Mouse (Mus musculus) limb, embryonic 10.5 days (tissue): ENCODE measurements around the gene Chtop. TPM values are rescaled to one million over a fixed set of nuclear protein-coding genes. Genes with fewer than 3 reads are reported as not detected.

Experiments used
- DNase-seq: peaks from one replicate; pipeline ENCODE4 v3.0.0-alpha.2; 2017; ENCODE audit warnings: low spot score
- H3K27ac ChIP-seq: fragments of 300-500 bp; sonication (generic); 2 replicates; pipeline ENCODE4 v1.5.1; 2016; ENCODE audit warnings: mild to moderate bottlenecking
- H3K27me3 ChIP-seq: fragments of 300-500 bp; sonication (generic); 2 replicates; pipeline ENCODE4 v1.6.1; 2016; ENCODE audit warnings: low read depth, mild to moderate bottlenecking; ENCODE audit not compliant: poor library complexity, severe bottlenecking
- H3K36me3 ChIP-seq: fragments of 300-500 bp; sonication (generic); 2 replicates; pipeline ENCODE4 v1.6.1; 2016; ENCODE audit warnings: mild to moderate bottlenecking, moderate library complexity
- H3K4me1 ChIP-seq: fragments of 300-500 bp; sonication (generic); 2 replicates; pipeline ENCODE4 v1.6.1; 2016
- H3K4me3 ChIP-seq: fragments of 300-500 bp; sonication (generic); 2 replicates; pipeline ENCODE4 v1.5.1; 2016; ENCODE audit warnings: mild to moderate bottlenecking, moderate library complexity
- H3K9me3 ChIP-seq: fragments of 300-500 bp; sonication (generic); replicated peaks from 2 replicates; pipeline ENCODE4 v1.6.1; 2016; ENCODE audit warnings: mild to moderate bottlenecking
- WGBS: fragments of 180-500 bp; shearing (Covaris S2); methylation state at CpG from one replicate; pipeline ENCODE4 v1.1.7; 2016; 5-methylcytosine and 5-hydroxymethylcytosine counted together
- polyA plus RNA-seq: library from polyadenylated mRNA; unstranded; fragments of >200 nt; fragmentation: Nextera tagmentation; extraction: Ambion mirVana; gene quantifications from 2 replicates; pipeline ENCODE4 v1.2.1, GENCODE M21; 2016

Gene Chtop
- polyA plus RNA-seq: 175 and 194 TPM in 2 replicates

DNA sequence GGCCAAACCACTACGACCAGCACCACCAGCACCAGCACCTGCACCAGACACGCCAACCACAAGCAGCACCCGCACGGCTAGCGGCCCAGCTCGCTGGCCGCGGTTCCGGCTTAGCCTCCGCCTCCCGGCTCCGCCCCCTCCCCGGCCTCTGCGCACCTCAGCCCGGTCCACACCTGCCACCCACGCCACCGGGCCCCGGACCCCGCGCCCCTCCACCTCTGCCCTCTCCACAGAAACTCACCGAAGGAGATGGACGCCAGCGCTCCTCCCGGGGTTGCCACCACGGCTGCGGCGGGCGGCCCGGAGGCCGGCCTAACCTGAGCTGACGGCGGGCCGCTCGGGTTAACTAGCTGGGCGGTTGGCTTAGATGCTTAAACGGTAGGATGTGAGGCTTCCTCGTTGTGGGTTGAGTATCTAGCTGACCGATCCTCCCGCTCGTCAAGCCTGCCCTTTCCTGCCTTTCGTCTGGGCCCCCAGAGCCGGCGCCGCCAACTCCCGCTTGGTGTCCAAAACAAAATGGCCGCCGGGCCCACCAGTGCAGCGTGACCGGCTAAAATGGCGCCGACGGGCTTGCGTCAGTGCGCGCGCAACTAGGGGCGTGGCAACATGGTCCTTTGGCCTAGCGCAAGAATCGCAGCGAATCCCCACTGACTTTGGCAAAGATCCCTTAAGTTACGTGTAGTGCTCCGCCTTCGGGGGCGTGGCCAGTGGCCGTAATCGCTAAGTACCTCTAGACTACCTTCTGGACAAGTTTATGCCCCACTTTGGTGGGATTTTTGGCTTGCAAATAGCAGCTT, at the start of gene Chtop:
Gene Chtop, minus strand, starts transcription at position 549 of the 797 bp plus-strand sequence.
- peaks cover 40% of the 10 kb centered on the region for H3K36me3 ChIP-seq
- peaks cover 25% of the 10 kb centered on the region for H3K27me3 ChIP-seq
- under 1% methylated on average over 66 of the region's 66 CpGs for WGBS
- peak within 1 kb of the TSS; percentile 97 for H3K27ac ChIP-seq
- peak; percentile 100 for DNase-seq
- peak within 1 kb of the TSS; percentile 86 for H3K4me3 ChIP-seq
- peaks cover 18% of the 10 kb centered on the region for H3K4me1 ChIP-seq
- no peaks in the 10 kb centered on the region for H3K9me3 ChIP-seq

DNA sequence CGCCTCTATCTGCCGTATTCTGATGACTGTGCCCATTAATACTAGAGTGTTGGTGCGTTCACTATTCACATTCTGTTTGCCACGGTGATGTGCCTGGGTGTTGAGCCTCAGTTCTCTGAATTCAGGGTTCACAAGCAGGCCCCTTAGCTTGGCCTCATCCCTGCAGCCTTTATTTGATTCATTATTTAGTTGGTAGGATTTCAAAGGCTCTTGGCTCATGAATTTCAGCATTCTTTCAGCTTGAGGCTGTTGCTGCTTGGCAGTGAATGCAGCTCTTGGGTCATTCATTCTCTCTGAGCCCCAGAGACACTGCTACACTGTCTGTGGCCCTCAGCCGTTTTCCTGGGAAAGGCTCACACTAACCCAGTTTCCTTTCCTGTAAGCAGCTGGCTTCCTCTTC, 46.7 kb upstream of the Chtop start:
- Histone ChIP-seq H3K27ac (no peak overlapping the region), H3K4me3 (no peak overlapping the region), H3K27me3 (no peaks in the 10 kb centered on the region), H3K9me3 (no peaks in the 10 kb centered on the region), H3K36me3 (no peaks in the 10 kb centered on the region), H3K4me1 (no peaks in the 10 kb centered on the region)
- WGBS: 79% methylated on average over 5 of the region's 5 CpGs
- DNase-seq: no peak

- Histone ChIP-seq H3K4me1 (peaks cover 18% of the 10 kb centered on the region), H3K36me3 (no peaks in the 10 kb centered on the region), H3K27ac (no peak overlapping the region), H3K4me3 (no peak overlapping the region), H3K9me3 (no peaks in the 10 kb centered on the region), H3K27me3 (no peaks in the 10 kb centered on the region)
- DNase-seq: no peak
- 89% methylated on average over 2 of the region's 2 CpGs for WGBS
Observed at GRCm38 (mm10) chr3:90552231-90552630, 42.9 kb upstream of the Chtop start.

DNA sequence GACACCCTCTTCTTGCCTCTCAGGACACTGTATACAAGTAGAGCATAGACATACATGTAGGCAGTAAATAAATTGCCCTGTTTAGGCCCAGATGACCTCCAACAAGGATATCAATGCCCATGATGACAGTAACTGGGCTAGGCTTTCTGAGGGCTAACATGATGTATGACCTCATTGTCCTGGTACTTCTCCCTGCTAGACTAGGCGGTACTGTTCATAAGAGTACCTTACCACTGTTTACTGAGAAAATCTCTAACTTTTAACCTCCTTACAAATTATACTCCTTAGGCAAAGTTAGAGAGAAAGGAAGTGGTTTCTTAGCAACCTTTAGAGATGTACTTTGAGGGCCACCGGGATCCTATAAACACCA, 41.1 kb upstream of the Chtop start:
- Histone ChIP-seq H3K9me3 (no peaks in the 10 kb centered on the region), H3K27ac (no peak overlapping the region), H3K4me1 (peaks cover 18% of the 10 kb centered on the region), H3K27me3 (no peaks in the 10 kb centered on the region), H3K4me3 (no peak overlapping the region), H3K36me3 (no peaks in the 10 kb centered on the region)
- WGBS: 88% methylated on average over 2 of the region's 2 CpGs
- no peak for DNase-seq

DNA sequence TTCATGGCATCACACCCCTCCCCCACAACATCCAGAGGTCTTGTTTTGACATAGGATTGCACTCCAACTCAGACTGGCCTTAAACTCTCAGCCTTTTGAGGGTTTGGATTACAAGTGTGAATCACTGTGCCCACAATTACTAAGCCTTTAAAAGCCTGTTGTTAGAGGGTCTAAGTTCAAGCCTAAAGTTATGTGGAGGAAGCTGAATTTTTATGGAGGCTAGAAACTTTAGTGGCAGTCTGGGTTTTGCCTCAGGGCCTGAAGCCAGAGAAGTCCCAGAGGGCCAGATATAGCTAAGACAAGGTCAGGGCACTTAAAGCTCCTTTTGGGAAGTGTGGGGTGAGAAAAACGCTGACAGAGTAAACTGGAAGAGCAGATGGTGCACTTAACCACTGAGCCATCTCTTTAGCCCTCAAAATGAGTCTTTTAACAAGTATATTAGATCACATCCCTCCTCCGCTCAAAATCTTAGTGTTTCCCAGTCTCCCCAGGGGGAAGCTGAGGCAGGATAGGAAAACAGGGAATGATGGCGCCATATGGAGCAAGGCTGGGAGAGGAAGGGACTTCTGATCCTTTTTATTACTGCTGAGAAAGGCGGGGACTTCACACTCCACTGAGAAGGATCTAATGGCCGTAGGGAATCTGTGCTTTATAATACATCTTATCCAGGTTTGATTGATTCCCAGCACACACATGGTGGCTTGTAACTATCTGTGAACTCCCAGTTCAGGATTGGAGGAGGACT, 40.5 kb upstream of the Chtop start:
- Histone ChIP-seq H3K27me3 (no peaks in the 10 kb centered on the region), H3K4me3 (no peak overlapping the region), H3K9me3 (no peaks in the 10 kb centered on the region), H3K27ac (no peak overlapping the region), H3K36me3 (no peaks in the 10 kb centered on the region), H3K4me1 (peaks cover 18% of the 10 kb centered on the region)
- 38% methylated on average over 5 of the region's 5 CpGs for WGBS
- peak; percentile 29 for DNase-seq

DNA sequence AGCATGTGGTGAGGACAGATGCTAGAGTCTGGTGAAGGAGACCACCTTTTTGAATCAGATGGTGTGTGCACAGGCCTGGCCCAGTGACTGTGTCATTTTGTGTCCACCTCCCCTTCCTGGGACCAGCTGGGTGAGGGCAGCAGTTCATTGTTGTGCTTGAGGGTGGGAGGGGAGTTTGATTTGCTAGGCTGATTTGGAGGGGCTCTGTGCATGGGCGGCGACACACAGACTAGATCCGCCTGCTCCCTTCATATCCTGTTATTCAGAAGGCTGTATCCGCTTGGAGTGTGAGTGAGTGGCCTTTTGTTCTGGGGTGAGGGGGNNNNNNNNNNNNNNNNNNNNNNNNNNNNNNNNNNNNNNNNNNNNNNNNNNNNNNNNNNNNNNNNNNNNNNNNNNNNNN, 31.6 kb upstream of the Chtop start:
- H3K27ac ChIP-seq: peak overlapping the region; percentile 65
- H3K4me1 ChIP-seq: peaks cover 18% of the 10 kb centered on the region; the same call in 1 of the 2 replicates
- H3K36me3 ChIP-seq: no peaks in the 10 kb centered on the region
- H3K4me3 ChIP-seq: no peak overlapping the region
- WGBS: 77% methylated on average over 4 of the region's 4 CpGs
- no peaks in the 10 kb centered on the region for H3K9me3 ChIP-seq
- no peak for DNase-seq
- peaks cover 20% of the 10 kb centered on the region; the same call in 1 of the 2 replicates for H3K27me3 ChIP-seq

DNA sequence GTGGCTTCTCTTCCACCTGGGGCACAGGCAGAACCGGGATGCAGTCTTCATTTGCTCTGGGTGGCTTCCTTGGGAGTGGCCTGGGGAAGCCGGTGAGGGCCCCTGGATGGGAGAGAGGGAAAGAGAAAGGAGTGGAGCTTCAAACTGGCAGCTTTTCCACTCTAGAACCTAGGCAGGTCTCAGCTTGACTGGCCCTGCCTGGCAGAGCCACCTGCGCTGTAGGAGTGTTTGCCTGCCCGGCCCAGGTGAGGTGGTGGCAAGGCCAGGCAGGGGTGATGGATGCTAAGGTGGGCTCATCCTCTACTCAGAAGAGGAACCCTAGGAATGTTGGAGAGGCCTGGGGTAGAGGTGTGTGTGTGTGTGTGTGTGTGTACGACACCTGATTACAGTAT, 28.6 kb upstream of the Chtop start:
- WGBS: 74% methylated on average over 5 of the region's 5 CpGs
- Histone ChIP-seq H3K36me3 (no peaks in the 10 kb centered on the region), H3K9me3 (no peaks in the 10 kb centered on the region), H3K4me1 (peaks cover 18% of the 10 kb centered on the region; the same call in 1 of the 2 replicates), H3K27me3 (peaks cover 27% of the 10 kb centered on the region), H3K4me3 (no peak overlapping the region), H3K27ac (no peak overlapping the region)
- no peak for DNase-seq

GRCm38 (mm10) chr3:90537141-90537904, 28.0 kb upstream of the Chtop start, which contains the start of gene S100a16:
S100a16 (plus strand) TSS chr3:90537254.
- Histone ChIP-seq H3K27ac (no peak within 1 kb of the TSS), H3K9me3 (no peaks in the 10 kb centered on the region), H3K36me3 (no peaks in the 10 kb centered on the region), H3K4me3 (no peak within 1 kb of the TSS), H3K27me3 (peaks cover 27% of the 10 kb centered on the region), H3K4me1 (peaks cover 13% of the 10 kb centered on the region; the same call in 1 of the 2 replicates)
- no peak for DNase-seq
- 41% methylated on average over 10 of the region's 10 CpGs for WGBS

GRCm38 (mm10) chr3:90535446-90535845, 26.1 kb upstream of the Chtop start:
- Histone ChIP-seq H3K36me3 (no peaks in the 10 kb centered on the region), H3K4me1 (peaks cover 3% of the 10 kb centered on the region; the same call in 1 of the 2 replicates), H3K27me3 (peaks cover 27% of the 10 kb centered on the region), H3K4me3 (no peak overlapping the region), H3K27ac (no peak overlapping the region), H3K9me3 (no peaks in the 10 kb centered on the region)
- DNase-seq: peak; percentile 3
- WGBS: 71% methylated on average over 1 of the region's 1 CpGs

- Histone ChIP-seq H3K4me3 (no peak overlapping the region), H3K27me3 (peaks cover 10% of the 10 kb centered on the region), H3K9me3 (no peaks in the 10 kb centered on the region), H3K4me1 (no peaks in the 10 kb centered on the region), H3K27ac (no peak overlapping the region), H3K36me3 (no peaks in the 10 kb centered on the region)
- DNase-seq: peak; percentile 3
- 72% methylated on average over 5 of the region's 5 CpGs for WGBS
Observed at GRCm38 (mm10) chr3:90531713-90532112, 22.4 kb upstream of the Chtop start.

- H3K4me3 ChIP-seq: no peak overlapping the region
- WGBS: 85% methylated on average over 7 of the region's 7 CpGs
- no peaks in the 10 kb centered on the region for H3K36me3 ChIP-seq
- H3K27me3 ChIP-seq: no peaks in the 10 kb centered on the region
- peak; percentile 26 for DNase-seq
- H3K4me1 ChIP-seq: no peaks in the 10 kb centered on the region
- no peak overlapping the region for H3K27ac ChIP-seq
- H3K9me3 ChIP-seq: no peaks in the 10 kb centered on the region
Observed at GRCm38 (mm10) chr3:90527291-90527873, 18.1 kb upstream of the Chtop start.

DNA sequence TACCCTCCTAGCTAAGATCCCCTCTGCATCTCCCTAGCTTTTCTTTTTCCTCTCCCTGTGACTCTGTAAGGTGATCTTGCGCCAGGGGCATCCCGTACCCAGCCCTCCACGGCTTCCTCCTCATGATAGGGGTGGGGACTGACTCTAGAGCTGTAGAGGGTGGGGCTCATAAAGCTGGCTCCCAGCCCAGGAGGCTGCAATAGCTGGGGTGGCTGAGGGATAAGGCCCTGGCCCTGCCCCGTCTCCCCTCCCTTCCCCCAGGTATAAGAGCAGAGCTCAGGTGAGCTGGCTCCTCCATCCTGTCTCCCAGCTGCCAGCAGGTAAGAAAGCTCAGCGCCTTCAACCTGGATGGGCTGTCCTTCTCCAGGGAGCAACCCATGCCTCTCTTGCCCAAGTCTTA, 17.3 kb upstream of the Chtop start, which contains the start of gene S100a14:
Gene S100a14, plus strand, starts transcription at position 277 of the 400 bp plus-strand sequence.
- peak; percentile 23 for DNase-seq
- Histone ChIP-seq H3K27me3 (no peaks in the 10 kb centered on the region; the same call in 1 of the 2 replicates), H3K27ac (0 out of 2 replicates have a peak within 1 kb of the TSS, but pooled peaks have one; percentile 25), H3K4me1 (no peaks in the 10 kb centered on the region), H3K4me3 (no peak within 1 kb of the TSS), H3K9me3 (no peaks in the 10 kb centered on the region), H3K36me3 (no peaks in the 10 kb centered on the region)
- 76% methylated on average over 5 of the region's 5 CpGs for WGBS
